Mouse (Mus musculus): ENCODE results near the gene Ano6. TPM values are rescaled to one million over a fixed set of nuclear protein-coding genes. Genes with fewer than 3 reads are reported as not detected.

Gene Ano6
- polyA plus RNA-seq, 1 experiment = 14.8 TPM

GRCm38 (mm10) chr15:95770307-95770706 lies 20.3 kb upstream of the Ano6 start:
- WGBS = 88% methylated on average over 2 of the region's 2 CpGs
- Histone ChIP-seq H3K4me1 (ENCODE audit: control insufficient read depth, insufficient read depth, low read length) (no peaks in the 10 kb centered on the region), H3K27me3 (ENCODE audit: control insufficient read depth, insufficient read depth, low read length) (no peaks in the 10 kb centered on the region), H3K27ac (ENCODE audit: insufficient read depth, low read length) (no peak overlapping the region), H3K4me3 (replicated peaks; ENCODE audit: insufficient read depth, low read depth, low read length) (no peak overlapping the region)
- DNase-seq = no peak
- no peak for TF ChIP-seq POLR2A (IDR thresholded peaks at IDR 0.05; ENCODE audit: borderline replicate concordance, insufficient read depth, low read length)
- TF ChIP-seq CTCF (IDR thresholded peaks at IDR 0.05; ENCODE audit: borderline replicate concordance, insufficient read depth, low read depth, low read length) = no peak

- Histone ChIP-seq H3K4me3 (replicated peaks; ENCODE audit: insufficient read depth, low read depth, low read length) (no peak overlapping the region), H3K27me3 (ENCODE audit: control insufficient read depth, insufficient read depth, low read length) (no peaks in the 10 kb centered on the region), H3K27ac (ENCODE audit: insufficient read depth, low read length) (no peak overlapping the region), H3K4me1 (ENCODE audit: control insufficient read depth, insufficient read depth, low read length) (no peaks in the 10 kb centered on the region)
- WGBS = 73% methylated on average over 13 of the region's 13 CpGs
- TF ChIP-seq CTCF (IDR thresholded peaks at IDR 0.05; ENCODE audit: borderline replicate concordance, insufficient read depth, low read depth, low read length) (no peak), POLR2A (IDR thresholded peaks at IDR 0.05; ENCODE audit: borderline replicate concordance, insufficient read depth, low read length) (no peak)
- DNase-seq = no peak
These were observed 18.3 kb upstream of the Ano6 start for GRCm38 (mm10) chr15:95772374-95772773.

- peak; percentile 21 to 32 for DNase-seq
- Histone ChIP-seq H3K4me1 (ENCODE audit: control insufficient read depth, insufficient read depth, low read length) (no peaks in the 10 kb centered on the region), H3K27ac (ENCODE audit: insufficient read depth, low read length) (no peak overlapping the region), H3K4me3 (replicated peaks; ENCODE audit: insufficient read depth, low read depth, low read length) (no peak overlapping the region), H3K27me3 (ENCODE audit: control insufficient read depth, insufficient read depth, low read length) (no peaks in the 10 kb centered on the region)
- WGBS = 59% methylated on average over 14 of the region's 14 CpGs
- TF ChIP-seq POLR2A (IDR thresholded peaks at IDR 0.05; ENCODE audit: borderline replicate concordance, insufficient read depth, low read length) (no peak), CTCF (IDR thresholded peaks at IDR 0.05; ENCODE audit: borderline replicate concordance, insufficient read depth, low read depth, low read length) (peak; percentile 69)
These were observed 17.5 kb upstream of the Ano6 start for GRCm38 (mm10) chr15:95772861-95773836.

GRCm38 (mm10) chr15:95774197-95774596 lies 16.4 kb upstream of the Ano6 start:
- Histone ChIP-seq H3K27me3 (ENCODE audit: control insufficient read depth, insufficient read depth, low read length) (no peaks in the 10 kb centered on the region), H3K4me1 (ENCODE audit: control insufficient read depth, insufficient read depth, low read length) (no peaks in the 10 kb centered on the region), H3K27ac (ENCODE audit: insufficient read depth, low read length) (no peak overlapping the region), H3K4me3 (replicated peaks; ENCODE audit: insufficient read depth, low read depth, low read length) (no peak overlapping the region)
- DNase-seq = no peak
- no peak for TF ChIP-seq CTCF (IDR thresholded peaks at IDR 0.05; ENCODE audit: borderline replicate concordance, insufficient read depth, low read depth, low read length)
- TF ChIP-seq POLR2A (IDR thresholded peaks at IDR 0.05; ENCODE audit: borderline replicate concordance, insufficient read depth, low read length) = no peak
- WGBS = 49% methylated on average over 6 of the region's 6 CpGs

GRCm38 (mm10) chr15:95774674-95775414 lies 15.8 kb upstream of the Ano6 start:
- TF ChIP-seq CTCF (IDR thresholded peaks at IDR 0.05; ENCODE audit: borderline replicate concordance, insufficient read depth, low read depth, low read length) (no peak), POLR2A (IDR thresholded peaks at IDR 0.05; ENCODE audit: borderline replicate concordance, insufficient read depth, low read length) (no peak)
- WGBS = 91% methylated on average over 9 of the region's 9 CpGs
- no peak for DNase-seq
- Histone ChIP-seq H3K27ac (ENCODE audit: insufficient read depth, low read length) (no peak overlapping the region), H3K27me3 (ENCODE audit: control insufficient read depth, insufficient read depth, low read length) (no peaks in the 10 kb centered on the region), H3K4me3 (replicated peaks; ENCODE audit: insufficient read depth, low read depth, low read length) (no peak overlapping the region), H3K4me1 (ENCODE audit: control insufficient read depth, insufficient read depth, low read length) (no peaks in the 10 kb centered on the region)

GRCm38 (mm10) chr15:95777743-95778142 lies 12.9 kb upstream of the Ano6 start:
- H3K27ac ChIP-seq (ENCODE audit: insufficient read depth, low read length) = no peak overlapping the region
- TF ChIP-seq POLR2A (IDR thresholded peaks at IDR 0.05; ENCODE audit: borderline replicate concordance, insufficient read depth, low read length) (no peak), CTCF (IDR thresholded peaks at IDR 0.05; ENCODE audit: borderline replicate concordance, insufficient read depth, low read depth, low read length) (no peak)
- no peaks in the 10 kb centered on the region for H3K4me1 ChIP-seq (ENCODE audit: control insufficient read depth, insufficient read depth, low read length)
- DNase-seq = no peak
- H3K27me3 ChIP-seq (ENCODE audit: control insufficient read depth, insufficient read depth, low read length) = no peaks in the 10 kb centered on the region
- 91% methylated on average over 2 of the region's 2 CpGs for WGBS
- H3K4me3 ChIP-seq (replicated peaks; ENCODE audit: insufficient read depth, low read depth, low read length) = no peak overlapping the region

GRCm38 (mm10) chr15:95778710-95779109 lies 11.9 kb upstream of the Ano6 start:
- H3K27ac ChIP-seq (ENCODE audit: insufficient read depth, low read length) = no peak overlapping the region
- 85% methylated on average over 4 of the region's 4 CpGs for WGBS
- TF ChIP-seq POLR2A (IDR thresholded peaks at IDR 0.05; ENCODE audit: borderline replicate concordance, insufficient read depth, low read length) (no peak), CTCF (IDR thresholded peaks at IDR 0.05; ENCODE audit: borderline replicate concordance, insufficient read depth, low read depth, low read length) (no peak)
- H3K27me3 ChIP-seq (ENCODE audit: control insufficient read depth, insufficient read depth, low read length) = no peaks in the 10 kb centered on the region
- no peak overlapping the region for H3K4me3 ChIP-seq (replicated peaks; ENCODE audit: insufficient read depth, low read depth, low read length)
- DNase-seq = no peak
- H3K4me1 ChIP-seq (ENCODE audit: control insufficient read depth, insufficient read depth, low read length) = no peaks in the 10 kb centered on the region

Data from cerebellum, adult 2 months (tissue).